Mouse (Mus musculus): ENCODE results near the gene Plekha5. TPM values are rescaled to one million over a fixed set of nuclear protein-coding genes. Genes with fewer than 3 reads are reported as not detected.

Gene Plekha5
- polyA plus RNA-seq (2014; fragmentation: Illumina TruSeq; extraction: RNeasy Lipid Tissue Mini Kit (QIAGEN cat#74804); ENCODE audit: low read depth, low replicate concordance) = 88.7 TPM

DNA sequence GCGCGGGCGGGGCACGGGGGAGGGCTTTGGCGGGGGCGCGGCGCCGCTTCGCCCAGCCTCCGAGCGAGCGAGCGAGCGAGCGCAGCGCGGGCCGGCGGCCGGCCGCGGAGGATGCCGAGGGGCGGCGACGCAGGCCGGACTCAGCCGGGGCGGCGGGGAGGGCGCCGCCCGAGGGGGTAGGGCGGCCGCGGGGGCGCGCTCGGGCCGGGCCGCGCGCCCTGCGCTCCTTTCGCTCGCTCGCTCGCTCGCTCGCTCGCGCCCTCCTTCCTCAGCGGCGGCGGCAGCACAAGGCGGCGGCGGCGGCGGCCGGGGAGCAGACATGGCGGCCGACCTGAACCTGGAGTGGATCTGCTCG lies at the start of gene Plekha5:
Gene Plekha5 (plus strand): TSS at position 209 of the 355 bp plus-strand sequence.

DNA sequence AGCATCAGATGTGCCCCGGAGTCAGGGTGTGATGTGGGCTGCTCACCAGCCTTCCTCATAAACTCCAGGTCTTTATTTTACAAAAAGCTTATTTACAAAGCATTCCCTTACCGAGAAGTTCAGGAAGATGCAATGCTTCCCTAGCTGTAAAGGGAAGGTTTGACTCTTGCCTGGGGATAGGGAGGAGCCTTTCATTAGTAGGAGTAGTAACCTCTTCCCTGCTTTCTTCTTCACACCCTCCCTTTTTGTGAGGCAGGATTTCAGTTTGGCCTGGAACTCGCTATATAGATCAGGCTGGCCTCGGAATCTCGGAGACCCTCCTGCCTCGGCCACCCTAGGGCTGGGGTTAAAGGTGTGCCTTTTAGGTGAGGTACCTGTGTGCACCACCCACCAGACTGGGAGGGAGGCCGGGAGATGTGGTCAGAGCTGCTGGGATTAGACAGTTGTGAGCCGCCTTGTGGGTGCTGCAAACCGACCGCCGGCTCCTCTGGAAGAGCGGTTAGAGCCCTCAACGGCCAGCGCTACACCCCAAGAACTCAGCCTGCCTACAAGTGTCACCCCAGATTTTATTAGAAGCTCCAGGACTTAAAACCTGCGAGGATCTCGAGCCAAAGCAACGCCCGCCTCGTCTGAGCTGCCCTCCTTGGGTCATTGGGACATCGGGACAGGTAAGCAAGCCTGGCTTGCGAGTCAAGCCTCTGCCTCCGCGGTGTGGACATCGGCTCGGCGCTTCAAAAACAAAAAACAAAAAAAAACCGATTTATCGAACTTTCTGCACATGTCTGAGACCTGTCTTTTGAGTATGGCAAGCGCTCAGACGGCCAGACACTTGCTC lies 198.8 kb downstream of the Plekha5 start, which contains the start of gene Aebp2:
Gene Aebp2 (plus strand): TSS at position 273 of the 835 bp plus-strand sequence.

Other genes with a start within 250 kb of the Plekha5 start
- gene Aebp2, start 198.6 kb downstream of the Plekha5 start, polyA plus RNA-seq (2014; fragmentation: Illumina TruSeq; extraction: RNeasy Lipid Tissue Mini Kit (QIAGEN cat#74804); ENCODE audit: low read depth, low replicate concordance) = 41.8 TPM